Mouse (Mus musculus): ENCODE measurements at regions not wholly inside any gene's neighbourhood (a gene's known extent, or its start where the extent isn't known, plus 50 kb on each side); places are given as distances from the start of the nearest gene placed in this dataset.

DNA sequence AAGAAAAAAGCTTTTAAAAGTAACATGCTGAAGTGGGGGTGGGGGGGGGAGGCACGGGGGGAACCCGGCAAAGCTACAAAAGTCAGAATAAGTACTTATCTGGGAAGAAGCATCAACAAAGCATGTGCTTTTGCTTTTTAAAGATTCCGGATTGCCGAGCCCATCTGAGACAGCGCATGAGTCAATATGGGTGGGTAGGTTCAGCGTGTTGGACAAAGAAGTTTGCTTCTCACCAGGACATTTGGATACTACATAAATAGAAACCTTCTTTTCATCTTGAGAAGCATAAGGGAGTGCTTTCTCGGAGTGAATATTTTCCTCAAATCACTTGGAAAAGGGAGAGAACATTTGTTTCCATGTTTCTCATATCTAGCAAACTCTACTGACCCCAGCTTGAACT, 414.1 kb downstream of the Klf5 start:
- DNase-seq (ENCODE audit: low read depth, low spot score): peak; percentile 76

DNA sequence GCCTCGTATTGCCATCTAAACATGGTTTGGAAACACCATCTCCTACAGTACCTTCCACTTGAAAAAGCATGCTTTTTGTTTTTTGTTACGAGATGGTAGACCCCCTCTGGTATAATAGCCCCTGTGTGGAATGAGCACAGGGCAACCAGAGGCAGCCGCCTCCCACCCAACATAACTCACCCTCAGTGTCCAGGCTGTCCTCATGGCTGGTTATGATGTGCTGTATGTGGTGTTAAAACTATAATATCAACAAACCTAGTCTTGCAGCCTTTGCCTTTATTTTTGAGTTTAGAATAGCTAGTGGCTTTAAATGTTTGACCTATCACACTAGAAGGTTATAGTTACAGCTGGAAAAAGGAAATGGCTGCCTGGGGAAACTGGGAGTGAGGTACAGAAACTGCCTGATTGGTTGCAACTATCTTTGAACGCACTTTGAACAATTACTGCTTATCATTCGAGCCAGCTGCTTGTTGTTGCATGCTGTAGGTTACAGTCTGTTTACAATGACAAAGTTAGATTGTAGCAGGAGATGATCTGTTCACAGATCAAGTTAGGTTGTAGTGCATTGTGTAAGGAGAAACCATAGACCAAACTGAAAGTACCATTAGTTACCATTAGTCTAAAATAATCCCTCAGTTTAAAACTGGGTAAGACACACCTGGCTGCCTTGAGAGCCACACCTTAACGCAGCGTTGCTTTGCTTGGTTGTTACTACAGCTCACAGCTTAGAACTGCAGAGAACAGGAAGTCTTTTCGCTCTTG, 414.8 kb downstream of the Klf5 start:
- DNase-seq (ENCODE audit: low read depth, low spot score): no peak

DNA sequence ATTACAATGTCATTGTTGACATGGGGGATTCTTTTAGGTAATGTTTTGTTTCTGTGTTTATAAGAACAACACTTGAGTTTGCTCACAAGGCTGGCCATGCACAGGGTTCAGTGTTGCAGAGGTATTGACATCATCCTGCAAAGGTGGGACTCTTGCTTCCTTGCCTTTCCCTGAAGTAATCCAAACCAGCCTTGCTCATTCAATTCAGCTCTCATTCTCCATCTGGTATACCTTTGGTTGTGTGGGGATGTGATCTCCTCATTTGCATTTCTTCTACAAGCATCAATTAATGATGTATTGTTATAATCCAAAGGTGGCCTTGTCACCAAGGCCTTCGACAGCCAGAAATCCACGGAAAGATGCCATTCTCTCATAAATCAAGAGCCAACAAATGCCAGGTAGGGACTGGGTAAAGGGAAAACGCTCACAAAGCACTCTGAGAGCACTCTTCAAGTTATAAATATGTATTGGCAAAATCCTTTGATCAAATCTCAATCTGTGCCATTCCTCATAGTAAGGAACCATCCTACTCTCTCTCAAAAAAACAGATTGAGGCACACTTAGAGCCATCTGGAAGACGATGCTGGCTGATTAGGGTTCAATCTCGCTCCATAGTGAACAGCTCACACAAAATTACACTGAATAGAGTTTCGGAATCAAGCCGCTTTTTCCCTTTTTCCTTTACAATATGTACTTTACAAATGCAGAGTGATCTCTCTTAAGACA, 435.1 kb downstream of the Klf5 start:
- DNase-seq (ENCODE audit: low read depth, low spot score): peak; percentile 79

DNA sequence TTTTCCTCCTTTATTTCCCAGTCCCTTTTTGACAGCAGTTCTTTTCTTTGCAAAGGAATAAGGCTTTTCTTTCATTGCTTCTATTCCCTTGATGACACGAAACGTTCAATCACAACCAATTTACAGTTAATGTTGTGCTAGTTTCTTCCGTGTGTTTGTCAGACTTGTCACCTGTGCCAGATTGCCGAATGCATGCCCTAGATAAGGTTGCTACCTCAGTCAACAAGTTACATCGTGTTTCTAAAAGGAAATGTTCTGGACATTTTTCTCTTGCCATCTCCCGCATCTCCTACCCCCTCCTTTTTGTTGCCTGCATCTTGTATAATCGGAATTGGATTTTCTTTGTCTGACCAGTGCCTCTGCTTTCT, 435.7 kb downstream of the Klf5 start:
- DNase-seq (ENCODE audit: low read depth, low spot score): peak; percentile 22

DNA sequence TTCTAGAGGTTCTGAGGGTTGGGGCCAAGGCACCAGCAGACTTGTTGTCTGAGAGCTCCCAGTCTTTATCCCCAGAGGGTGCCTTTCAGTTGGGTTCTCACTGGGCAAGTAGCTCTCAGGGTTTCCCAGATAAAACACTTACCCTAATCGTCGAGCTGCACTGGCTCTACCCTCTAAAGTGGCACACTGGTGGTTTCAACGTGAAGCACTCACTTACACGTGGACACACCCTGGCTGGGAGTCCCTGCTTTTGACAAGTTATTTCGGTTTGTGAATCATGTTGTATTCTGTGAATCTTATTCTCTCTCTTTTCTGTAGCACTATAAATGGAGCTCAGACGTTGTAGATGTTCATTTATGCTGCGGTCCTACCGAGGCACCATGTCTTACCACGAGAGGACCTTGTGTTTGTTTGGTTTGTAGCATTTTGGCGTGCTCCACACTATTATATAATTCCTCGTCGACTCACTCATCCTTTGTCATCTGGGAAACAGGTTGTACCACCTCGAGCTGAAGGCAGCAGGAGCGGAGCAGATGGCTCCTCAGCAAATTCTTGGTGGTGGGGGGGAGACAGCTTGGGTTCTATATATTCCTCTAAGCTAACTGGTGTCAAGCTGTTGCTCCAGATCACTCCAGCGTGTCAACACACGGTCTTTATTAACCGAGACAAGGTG, 445.3 kb downstream of the Klf5 start:
- peak; percentile 74 for DNase-seq (ENCODE audit: low read depth, low spot score)

DNA sequence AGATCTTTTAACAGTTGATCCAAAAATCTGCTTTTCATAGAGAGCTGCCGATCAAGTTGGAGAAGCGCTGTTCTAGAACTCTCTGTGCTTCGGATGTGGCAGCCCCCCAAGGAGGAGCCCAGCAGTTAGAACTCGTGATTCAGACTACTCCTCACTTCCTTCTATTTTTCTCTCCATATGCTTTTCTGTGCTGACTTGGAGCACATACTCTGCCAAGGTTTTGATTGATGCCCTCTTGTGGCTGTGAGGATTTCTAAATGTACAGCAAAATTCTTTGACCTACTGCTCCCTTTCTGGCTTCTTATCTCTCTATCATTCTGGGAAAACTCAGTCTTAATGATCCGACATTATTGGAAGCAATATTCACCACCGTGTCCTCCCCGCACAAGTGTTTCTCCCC, 446.7 kb downstream of the Klf5 start:
- peak; percentile 52 for DNase-seq (ENCODE audit: low read depth, low spot score)

DNA sequence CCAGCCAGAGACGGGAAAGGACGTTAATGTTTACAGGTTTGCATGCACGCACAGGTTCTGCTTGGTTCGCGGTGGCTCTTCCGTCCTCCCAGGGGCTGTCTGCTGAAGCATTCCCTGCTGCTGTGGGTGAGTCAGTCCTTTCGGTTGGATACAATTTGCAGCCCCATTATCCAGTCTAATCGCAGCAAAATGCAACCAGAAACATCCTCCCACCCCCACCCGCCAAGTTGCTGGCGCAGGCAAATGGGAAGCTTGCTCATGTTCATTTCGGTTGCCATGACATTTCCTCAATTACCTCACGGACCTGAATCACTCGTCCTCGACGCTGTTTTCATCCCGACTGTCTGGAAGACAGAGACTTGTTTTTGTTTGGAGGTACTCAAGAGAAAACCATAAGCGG, 449.7 kb downstream of the Klf5 start:
- DNase-seq (ENCODE audit: low read depth, low spot score): peak; percentile 88

DNA sequence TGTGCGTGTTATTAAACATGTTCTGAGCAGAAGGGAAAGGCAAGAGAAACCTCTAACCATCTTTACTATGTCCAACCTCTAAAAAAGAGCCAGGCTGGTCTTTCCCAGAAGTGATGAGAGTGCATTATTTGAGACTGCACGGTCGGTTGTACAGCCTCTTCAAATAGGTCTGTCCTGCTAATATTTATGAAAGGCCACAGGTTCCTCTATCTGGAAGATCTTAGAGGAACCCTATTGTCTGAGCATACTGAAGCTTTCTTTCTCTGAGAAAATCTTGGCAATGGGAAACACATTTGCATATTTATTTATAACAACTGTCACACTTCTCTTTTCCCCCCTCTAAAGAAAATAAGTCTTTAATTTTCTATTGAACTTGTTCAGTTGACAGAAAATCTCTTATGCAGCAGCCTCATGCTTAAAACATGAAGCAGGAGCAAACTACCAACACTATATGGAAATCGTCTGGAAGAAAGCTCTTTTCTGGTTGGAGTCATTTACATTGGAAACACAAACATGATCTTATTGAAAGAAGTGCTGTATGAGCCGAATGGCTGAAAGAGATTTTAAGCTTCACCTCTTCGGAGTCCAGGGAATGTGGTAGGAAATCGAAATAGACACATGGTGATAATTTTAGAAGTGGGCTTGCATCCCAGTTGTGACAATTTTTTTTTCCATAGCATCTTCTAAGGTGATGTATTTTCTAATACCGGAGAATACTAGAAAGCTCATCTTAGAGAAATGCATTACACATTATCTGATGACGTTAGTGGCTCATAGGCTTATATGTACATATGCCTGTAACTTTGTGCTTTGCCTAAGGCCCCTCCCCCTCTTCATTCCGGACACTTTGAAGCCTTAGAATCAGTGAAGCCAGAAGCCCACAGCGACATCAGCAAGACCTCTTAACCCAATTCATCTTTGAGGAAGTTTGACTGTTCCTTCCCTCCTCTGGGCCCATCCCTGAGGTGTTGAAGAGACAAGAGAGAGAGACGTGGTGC, 451.1 kb downstream of the Klf5 start:
- DNase-seq (ENCODE audit: low read depth, low spot score): peak; percentile 34

DNA sequence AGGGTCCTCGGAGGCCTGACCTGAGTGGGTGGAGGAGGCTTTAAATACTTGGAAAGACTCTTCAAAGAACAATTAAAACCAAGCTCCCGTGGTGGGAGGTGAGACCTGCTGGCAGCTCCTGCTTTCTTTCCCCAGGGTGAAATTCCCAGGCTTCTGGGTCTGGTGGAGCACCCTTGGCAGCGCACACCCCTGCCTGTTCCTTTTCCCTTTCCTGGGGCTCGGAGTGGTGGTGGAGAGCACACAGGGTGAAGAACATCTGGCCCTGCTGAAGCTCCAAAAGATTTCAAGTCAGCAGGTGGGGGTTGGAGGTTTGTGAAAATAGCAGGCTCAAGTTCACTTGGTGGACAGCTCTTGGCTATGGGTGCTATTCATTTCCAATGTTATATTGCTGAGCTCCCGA, 459.6 kb downstream of the Klf5 start:
- no peak for DNase-seq (ENCODE audit: low read depth, low spot score)

DNA sequence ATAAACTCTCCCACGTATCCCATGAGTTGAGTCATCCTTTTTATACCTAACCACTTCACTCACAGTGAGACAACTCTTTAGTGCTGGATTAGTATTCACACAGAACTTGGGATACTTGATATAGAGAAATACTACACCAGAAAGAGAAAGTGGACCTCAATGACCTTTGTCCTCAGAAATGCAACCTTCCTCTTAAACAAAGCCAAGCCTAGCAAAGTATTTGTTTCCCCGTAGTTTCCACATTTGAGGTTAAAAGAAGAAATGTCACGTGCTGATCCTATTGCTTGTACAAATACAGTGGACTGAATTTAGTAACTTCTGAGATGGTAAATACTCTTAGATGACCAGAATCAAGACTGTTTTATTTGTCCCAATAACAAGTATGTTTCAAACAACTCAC, 464.8 kb downstream of the Klf5 start:
- no peak for DNase-seq (ENCODE audit: low read depth, low spot score)

DNA sequence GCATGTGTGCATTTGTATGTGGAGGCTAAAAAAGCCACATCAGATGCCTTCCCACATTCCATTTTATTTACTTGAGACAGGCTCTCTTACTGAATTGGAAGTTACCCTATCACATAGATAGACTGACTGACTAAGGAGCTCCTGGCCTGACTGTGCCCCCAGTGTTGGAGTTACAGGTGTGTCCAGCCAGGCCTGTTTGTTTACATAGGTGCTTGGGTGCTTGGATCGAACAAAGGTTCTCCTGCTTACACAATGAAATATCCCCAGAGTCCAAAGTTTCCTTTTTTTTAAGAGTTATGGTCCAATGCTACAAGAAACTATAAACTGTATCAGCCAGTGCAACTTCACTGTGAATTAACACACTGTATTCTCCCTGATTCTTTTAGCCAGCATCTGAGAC, 472.5 kb downstream of the Klf5 start:
- DNase-seq (ENCODE audit: low read depth, low spot score): no peak

DNA sequence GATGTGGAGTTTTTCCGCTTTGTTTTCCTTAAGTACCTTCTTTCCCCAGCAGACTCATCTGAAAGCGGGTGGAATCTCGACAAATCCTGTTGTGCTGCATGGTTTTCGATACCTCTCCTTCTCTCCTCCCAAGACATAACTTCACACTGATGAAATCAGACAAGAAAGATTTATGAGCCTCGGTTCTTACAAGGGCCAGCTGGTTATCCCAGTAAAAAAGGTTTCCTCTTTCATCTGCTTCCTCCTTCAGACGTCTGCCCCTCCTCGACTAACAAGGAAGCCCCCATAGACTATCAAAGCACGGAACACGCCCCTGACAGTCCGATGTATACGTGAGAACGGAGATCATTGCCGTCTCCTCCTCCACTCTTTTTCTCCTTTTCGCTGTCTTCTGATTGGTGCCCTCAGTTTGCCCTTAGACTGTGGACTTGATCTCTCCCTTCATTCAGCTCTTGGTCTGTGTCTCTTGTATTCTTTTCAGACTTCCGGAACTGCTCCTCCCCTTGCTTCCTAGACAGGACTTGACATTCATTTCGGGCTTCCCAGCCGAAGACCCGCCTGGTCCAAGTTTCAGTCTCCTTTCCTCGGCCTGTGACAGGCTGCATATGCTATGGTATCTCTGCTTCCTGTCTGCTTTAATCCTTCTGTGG, 474.4 kb downstream of the Klf5 start:
- no peak for DNase-seq (ENCODE audit: low read depth, low spot score)

DNA sequence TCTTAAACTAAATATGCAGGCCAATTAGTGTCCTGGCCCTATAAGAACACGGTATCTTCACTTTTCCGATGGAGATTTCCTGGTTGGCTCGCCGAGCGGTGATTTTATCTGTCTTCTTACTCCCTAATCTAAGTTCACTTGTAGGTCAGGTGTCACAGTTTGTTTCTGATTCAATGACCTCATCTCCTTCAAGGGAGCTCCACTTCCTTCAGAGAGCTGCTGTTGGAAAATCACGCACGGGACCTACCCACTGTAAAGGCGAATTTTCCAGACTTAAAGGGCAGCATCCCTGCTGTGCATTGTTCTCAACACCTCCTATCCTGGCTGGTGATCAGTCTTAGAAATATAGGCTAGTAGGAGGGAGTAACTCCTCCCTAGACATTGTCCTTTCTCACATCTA, 480.0 kb downstream of the Klf5 start:
- DNase-seq (ENCODE audit: low read depth, low spot score): no peak

DNA sequence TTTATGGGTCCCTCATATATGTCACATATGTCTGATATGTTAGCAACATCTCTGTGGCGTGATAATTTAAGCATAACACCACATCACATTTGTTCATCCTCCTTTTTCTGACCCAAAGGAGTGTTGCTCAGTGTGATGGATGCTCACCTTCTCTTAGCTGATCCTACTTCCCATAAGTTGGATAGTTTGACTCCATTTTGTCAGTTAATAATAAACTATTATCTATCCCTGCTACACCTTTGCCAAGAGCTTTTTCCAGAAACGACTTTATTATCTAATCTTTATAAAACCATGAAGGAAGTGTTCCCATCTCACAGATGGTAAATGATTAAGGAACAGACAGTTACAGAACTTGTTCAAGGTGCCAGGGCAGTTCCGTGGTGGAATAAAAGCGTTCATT, 480.5 kb downstream of the Klf5 start:
- no peak for DNase-seq (ENCODE audit: low read depth, low spot score)

DNA sequence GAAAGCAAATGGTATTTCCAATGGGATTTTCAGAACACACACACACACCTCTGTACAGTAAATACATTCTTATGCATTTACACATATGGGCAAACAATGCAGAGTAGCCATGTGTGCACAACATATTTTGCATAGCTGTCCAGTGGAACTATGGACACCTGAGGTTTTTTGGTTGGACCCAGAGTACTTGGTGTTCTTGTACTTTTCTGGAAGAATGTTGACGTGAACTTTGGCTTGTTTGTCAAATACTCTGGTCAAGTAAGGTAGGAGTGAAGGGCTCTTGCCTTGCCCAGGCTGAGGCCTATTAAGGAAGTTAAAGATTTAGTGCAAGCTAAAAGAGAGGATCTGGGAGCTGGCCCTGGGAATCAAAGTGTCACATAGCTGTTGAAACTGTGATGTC, 485.2 kb downstream of the Klf5 start:
- no peak for DNase-seq (ENCODE audit: low read depth, low spot score)

DNA sequence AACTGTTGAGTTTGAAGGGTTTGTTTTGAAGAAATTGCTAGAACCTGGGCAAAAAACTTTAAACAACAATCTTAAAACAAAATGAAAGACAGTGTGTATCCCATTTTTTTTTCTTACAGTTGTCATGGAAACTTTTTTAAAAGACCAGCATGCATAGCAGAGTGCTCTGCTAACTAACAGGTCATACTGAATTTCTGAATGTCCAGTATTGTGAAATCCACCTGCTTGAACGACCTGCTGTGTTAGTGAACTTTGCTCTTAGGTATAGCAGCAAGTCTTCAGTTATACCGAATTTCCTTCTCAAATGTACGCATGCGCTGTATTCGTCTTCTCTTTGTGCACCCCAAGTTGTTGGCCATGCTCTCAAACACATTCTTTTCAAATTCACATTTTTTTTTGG, 486.6 kb downstream of the Klf5 start:
- no peak for DNase-seq (ENCODE audit: low read depth, low spot score)

DNA sequence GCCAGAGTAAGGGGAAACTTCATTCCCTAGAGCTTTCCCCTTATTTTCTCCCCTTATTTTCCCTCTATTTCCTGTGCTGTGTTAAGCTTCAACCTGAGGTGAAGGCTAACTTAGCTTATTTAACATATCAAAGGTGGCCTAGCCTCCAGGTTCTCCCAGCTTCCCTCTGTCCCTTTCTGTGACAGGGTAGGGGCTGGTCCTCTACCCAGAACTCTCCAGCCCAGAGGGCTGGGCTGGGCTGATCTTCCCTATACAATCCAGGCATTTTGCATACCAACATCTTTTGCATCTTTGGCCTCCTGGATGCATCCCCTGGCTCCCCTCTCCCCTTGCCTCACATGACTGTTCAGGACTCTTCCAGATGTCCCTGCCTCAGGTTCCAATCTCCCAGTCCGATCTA, 487.9 kb downstream of the Klf5 start:
- no peak for DNase-seq (ENCODE audit: low read depth, low spot score)

DNA sequence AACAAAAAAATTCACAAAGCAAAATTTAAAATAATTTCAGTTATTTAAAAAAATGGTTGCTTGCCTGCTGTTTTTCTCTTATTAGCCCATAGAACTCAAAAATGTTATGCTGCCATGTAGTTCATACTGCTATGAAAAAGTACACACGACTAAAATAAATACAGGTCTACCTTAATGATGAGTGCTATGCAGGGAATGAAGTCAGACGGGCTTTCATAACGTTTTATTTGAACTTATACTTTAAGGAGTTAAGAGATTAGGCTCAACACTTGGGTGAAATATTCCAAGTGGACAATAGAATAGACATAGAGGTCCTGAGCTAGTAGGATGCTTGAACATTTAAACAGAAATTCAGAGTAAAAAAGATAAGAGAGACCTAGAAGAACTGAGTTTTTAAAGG, 489.7 kb downstream of the Klf5 start:
- DNase-seq (ENCODE audit: low read depth, low spot score): no peak

DNA sequence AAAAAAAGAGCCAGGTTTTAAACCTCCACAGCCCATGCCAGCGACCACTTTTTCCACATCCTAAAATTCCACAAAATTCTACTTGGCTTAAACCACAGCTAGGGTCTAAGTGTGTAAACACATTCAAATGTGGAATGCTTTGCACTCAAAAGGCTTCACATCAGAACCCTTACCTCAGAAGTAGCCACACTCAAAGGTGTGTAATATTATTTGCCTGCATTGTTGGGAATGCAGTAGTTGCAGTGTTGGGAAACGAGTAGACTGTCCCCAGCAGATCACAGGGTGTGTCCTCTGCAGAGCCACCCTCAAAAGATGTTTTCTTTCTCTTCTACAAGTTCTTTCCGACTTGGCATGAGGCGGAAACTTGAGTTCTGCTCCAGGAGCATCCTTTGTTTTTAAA, 488.2 kb downstream of the Klf12 start:
- DNase-seq (ENCODE audit: low read depth, low spot score): no peak

DNA sequence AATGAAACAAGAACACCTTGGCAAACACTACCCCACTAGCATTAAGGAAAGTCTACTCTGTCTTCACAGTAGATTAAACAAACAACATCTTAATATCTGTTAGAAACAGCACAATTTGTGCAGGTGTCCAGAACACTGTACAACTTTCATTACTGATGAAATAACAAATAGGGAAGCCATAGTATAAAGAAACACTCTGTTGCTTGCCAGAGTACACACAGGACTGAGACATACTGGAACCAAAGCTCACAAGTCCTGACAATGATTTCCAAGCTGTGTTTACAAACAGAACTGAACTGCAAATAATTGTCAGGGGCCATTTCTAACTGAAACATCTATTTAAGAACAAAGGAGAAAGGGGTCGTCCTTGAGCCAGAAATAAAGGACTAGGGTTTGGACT, 478.4 kb downstream of the Klf12 start:
- no peak for DNase-seq (ENCODE audit: low read depth, low spot score)

DNA sequence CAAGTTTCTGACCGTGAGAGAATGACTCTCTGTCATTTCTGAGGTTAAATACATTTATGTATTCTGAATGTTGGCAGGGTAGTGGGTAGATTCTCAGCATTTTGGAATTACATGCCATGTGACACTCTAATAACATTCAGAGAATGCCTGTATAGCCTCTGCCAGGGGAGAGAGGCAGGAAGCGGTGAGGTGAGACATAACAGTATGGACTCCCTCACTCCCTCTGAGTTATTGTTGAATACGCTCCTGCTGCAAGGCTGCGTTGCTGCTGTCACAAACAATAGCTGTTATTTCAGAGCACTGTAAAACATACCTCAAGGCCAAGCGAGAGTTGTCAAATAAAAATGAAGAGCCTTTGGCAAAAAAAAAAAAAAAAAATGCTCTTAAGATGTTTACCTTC, 477.9 kb downstream of the Klf12 start:
- DNase-seq (ENCODE audit: low read depth, low spot score): no peak
